Mouse (Mus musculus) forebrain, embryonic 12.5 days (tissue): ENCODE measurements at regions not wholly inside any gene's neighbourhood (a gene's known extent, or its start where the extent isn't known, plus 50 kb on each side); places are given as distances from the start of the nearest gene placed in this dataset.

Source experiments
- ATAC-seq: fragments of 200-750 bp; cut with Nextera tagmentation; 2 replicates; pipeline ENCODE4 v1.8.0; 2017; ENCODE audit warnings: moderate TSS enrichment; ENCODE audit not compliant: low FRiP score
- H3K27ac ChIP-seq: fragments of 300-500 bp; sonication (generic); 2 replicates; pipeline ENCODE4 v1.5.1; 2016; ENCODE audit warnings: mild to moderate bottlenecking
- H3K27me3 ChIP-seq: fragments of 300-500 bp; sonication (generic); 2 replicates; pipeline ENCODE4 v1.6.1; 2016; ENCODE audit warnings: mild to moderate bottlenecking
- H3K36me3 ChIP-seq: fragments of 300-500 bp; sonication (generic); replicated peaks from 2 replicates; pipeline ENCODE4 v1.6.1; 2016; ENCODE audit warnings: mild to moderate bottlenecking
- H3K4me1 ChIP-seq: fragments of 300-500 bp; sonication (generic); 2 replicates; pipeline ENCODE4 v1.6.1; 2016
- H3K4me2 ChIP-seq: fragments of 300-500 bp; sonication (generic); 2 replicates; pipeline ENCODE4 v1.6.1; 2016; ENCODE audit warnings: mild to moderate bottlenecking, moderate library complexity
- H3K4me3 ChIP-seq: fragments of 300-500 bp; sonication (generic); replicated peaks from 2 replicates; pipeline ENCODE4 v1.5.1; 2016; ENCODE audit warnings: mild to moderate bottlenecking
- H3K9ac ChIP-seq: fragments of 300-500 bp; sonication (generic); 2 replicates; pipeline ENCODE4 v1.6.1; 2016; ENCODE audit warnings: mild to moderate bottlenecking
- H3K9me3 ChIP-seq: fragments of 300-500 bp; sonication (generic); 2 replicates; pipeline ENCODE4 v1.6.1; 2016
- WGBS: fragments of 180-500 bp; shearing (Covaris S2); methylation state at CpG from one replicate; pipeline ENCODE4 v1.1.7; 2016; 5-methylcytosine and 5-hydroxymethylcytosine counted together

DNA sequence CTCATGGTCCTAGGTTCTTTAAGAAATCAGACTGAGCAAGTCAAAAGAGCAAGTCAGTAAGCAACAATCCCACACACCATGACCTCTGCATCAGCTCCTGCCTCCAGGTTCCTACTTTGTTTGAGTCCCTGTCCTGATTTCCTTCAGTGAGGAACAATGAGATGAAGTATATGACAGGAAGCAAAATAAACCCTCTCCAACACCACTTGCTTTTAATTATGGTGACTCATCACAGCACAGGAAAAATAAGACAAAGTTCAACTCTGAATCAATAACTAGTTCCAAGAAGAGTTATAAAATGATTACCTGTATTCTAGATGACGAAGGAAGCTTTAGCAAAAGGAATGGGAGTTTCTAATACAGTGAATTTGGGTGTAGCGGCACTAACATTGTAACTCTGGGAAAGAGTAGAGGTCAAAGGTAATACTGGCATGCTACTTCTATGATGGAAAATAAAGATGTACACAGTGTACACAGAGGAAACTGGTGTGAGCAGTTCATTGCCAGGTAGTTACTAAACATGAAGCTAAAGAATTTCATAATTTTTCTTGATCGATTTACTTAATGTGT, 248.2 kb upstream of the Atp2b1 start:
- ATAC-seq, result no peak
- Histone ChIP-seq H3K4me2 (no peak overlapping the region), H3K9me3 (no peaks in the 10 kb centered on the region), H3K4me3 (no peak overlapping the region), H3K36me3 (no peaks in the 10 kb centered on the region), H3K9ac (no peak overlapping the region), H3K27ac (no peak overlapping the region), H3K4me1 (no peaks in the 10 kb centered on the region), H3K27me3 (no peaks in the 10 kb centered on the region)
- WGBS, result 95% methylated on average over 3 of the region's 3 CpGs

DNA sequence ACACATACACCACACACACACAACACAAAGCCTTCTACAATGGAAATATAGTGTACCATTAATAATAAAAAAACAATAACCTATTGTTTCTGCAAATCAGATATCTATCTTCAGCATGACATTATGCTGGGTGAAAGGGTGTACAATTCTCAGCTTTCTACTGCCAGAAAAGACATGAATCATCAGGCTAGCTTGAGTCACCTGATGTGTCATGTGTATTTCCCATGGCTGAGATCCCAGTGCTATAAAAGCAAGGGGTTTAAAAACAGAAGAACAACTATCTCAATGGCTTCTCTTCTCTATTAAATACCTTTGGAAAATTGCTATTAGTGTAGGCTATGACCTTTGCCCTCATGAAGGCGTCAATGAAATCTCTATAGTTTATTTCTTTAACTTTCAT, 246.5 kb upstream of the Atp2b1 start:
- WGBS, result 85% methylated on average over 1 of the region's 1 CpGs
- H3K9ac ChIP-seq, result no peak overlapping the region
- no peak overlapping the region for H3K4me3 ChIP-seq
- H3K9me3 ChIP-seq, result no peaks in the 10 kb centered on the region
- H3K27me3 ChIP-seq, result no peaks in the 10 kb centered on the region
- H3K36me3 ChIP-seq, result no peaks in the 10 kb centered on the region
- H3K4me1 ChIP-seq, result no peaks in the 10 kb centered on the region
- no peak overlapping the region for H3K4me2 ChIP-seq
- no peak for ATAC-seq
- no peak overlapping the region for H3K27ac ChIP-seq

DNA sequence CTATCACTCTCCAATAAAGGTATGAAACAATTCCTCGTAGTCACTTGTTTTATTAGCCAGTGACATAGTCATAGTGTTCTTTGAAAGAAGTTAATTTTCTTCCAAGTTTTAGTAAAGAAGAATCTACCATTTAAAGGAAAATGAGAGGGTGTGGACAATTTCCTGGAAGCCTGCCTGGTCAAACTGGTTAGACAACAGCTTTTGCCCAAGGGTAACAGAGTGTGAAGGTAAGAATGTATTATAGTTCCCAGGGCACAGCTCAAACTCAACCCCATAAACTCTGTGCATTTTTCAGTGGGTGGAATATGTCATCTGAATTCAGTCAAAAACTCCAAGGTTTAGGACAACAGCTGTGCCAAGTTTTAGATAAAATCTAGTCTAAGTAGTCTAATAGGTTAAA, 240.1 kb upstream of the Atp2b1 start:
- no peaks in the 10 kb centered on the region for H3K4me1 ChIP-seq
- 79% methylated on average over 1 of the region's 1 CpGs for WGBS
- H3K27me3 ChIP-seq, result no peaks in the 10 kb centered on the region
- no peak overlapping the region for H3K4me2 ChIP-seq
- no peak overlapping the region for H3K4me3 ChIP-seq
- H3K27ac ChIP-seq, result no peak overlapping the region
- H3K36me3 ChIP-seq, result no peaks in the 10 kb centered on the region
- no peaks in the 10 kb centered on the region for H3K9me3 ChIP-seq
- no peak overlapping the region for H3K9ac ChIP-seq
- ATAC-seq, result no peak

DNA sequence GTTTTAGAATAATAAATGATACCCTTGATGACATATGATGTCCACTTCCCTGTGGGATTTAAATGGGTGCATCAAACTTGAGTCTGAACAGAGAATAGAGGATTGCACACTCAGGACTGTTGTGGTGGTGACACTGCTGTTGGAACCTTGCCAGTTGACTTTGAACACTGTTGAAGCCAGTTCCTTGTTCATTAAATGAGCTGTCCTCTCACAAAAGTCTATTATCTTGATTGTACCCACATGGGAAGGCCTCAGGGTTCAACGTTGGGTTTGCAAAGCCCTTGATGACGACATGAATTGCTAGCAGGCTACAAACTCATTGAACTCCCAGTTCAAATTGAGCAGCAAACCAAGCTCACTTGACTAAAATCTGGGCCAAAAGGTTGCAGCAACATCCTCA, 237.3 kb upstream of the Atp2b1 start:
- H3K9ac ChIP-seq, result no peak overlapping the region
- no peaks in the 10 kb centered on the region for H3K4me1 ChIP-seq
- no peak overlapping the region for H3K4me2 ChIP-seq
- WGBS, result 78% methylated on average over 2 of the region's 2 CpGs
- no peaks in the 10 kb centered on the region for H3K9me3 ChIP-seq
- no peak overlapping the region for H3K4me3 ChIP-seq
- no peak for ATAC-seq
- no peak overlapping the region for H3K27ac ChIP-seq
- no peaks in the 10 kb centered on the region for H3K27me3 ChIP-seq
- no peaks in the 10 kb centered on the region for H3K36me3 ChIP-seq

DNA sequence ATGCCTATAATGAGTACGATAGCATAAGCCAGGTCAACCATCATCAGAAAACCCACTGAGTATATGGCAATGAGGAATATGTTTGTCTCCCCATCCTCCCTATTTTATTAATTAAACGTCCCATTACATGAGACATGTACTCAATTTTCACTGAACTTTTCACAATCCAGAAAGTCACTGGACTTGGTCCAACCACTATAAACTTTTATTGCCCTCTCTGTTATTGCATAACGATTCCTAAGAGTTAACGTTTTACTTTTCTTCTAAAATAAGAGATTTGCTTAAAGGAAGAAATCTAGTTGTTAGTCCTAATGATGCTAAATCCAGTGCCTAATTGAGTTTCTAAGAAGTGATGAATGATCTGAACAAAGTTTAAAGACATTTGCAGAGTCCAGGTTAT, 236.0 kb upstream of the Atp2b1 start:
- no peak for ATAC-seq
- Histone ChIP-seq H3K36me3 (no peaks in the 10 kb centered on the region), H3K9me3 (no peaks in the 10 kb centered on the region), H3K27ac (no peak overlapping the region), H3K4me1 (no peaks in the 10 kb centered on the region), H3K9ac (no peak overlapping the region), H3K27me3 (no peaks in the 10 kb centered on the region), H3K4me2 (no peak overlapping the region), H3K4me3 (no peak overlapping the region)
- 92% methylated on average over 4 of the region's 4 CpGs for WGBS

DNA sequence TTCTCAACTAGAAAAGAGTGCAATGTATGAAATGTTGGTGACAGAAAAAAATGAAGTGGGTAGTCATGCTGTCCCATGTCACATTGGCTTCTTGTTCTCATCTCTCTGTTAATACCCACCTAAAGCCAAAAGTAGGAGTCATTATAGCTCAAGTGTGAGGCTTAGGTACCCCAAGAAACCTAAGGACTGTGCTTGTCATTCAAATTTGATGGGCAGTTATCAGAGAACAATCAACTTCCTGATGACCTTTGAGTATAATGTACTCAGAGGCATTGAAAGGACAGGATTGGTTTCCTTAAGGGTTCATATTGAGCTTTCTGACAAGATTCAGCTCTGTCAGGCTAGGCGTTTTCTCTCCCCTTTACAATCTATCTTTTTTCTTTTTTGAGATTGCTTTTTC, 231.8 kb upstream of the Atp2b1 start:
- Histone ChIP-seq H3K9me3 (no peaks in the 10 kb centered on the region), H3K4me3 (no peak overlapping the region), H3K36me3 (no peaks in the 10 kb centered on the region), H3K9ac (no peak overlapping the region), H3K4me2 (no peak overlapping the region), H3K4me1 (no peaks in the 10 kb centered on the region), H3K27ac (no peak overlapping the region), H3K27me3 (no peaks in the 10 kb centered on the region)
- 97% methylated on average over 1 of the region's 1 CpGs for WGBS
- no peak for ATAC-seq

DNA sequence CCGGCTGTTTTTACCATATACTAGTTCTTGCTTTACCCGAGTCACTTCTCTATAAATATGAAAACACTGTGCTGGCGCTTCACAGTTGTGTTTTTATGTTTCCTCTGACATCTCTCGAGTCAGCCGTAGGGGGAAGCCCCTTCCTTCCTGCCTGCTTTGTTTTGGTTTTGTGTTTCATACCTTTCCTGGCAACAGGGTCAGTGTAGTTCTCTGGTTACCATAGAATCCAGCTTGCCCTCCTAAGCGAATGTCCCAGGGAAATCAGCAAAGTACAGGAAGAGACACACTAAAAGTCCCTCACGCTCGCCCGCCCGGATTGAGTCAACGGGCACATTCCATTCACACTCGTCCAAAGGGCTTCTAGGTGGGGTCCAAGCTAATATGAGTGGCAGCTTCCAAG, 230.0 kb upstream of the Atp2b1 start:
- Histone ChIP-seq H3K9me3 (no peaks in the 10 kb centered on the region), H3K27me3 (no peaks in the 10 kb centered on the region), H3K4me3 (no peak overlapping the region), H3K27ac (no peak overlapping the region), H3K4me1 (no peaks in the 10 kb centered on the region), H3K4me2 (no peak overlapping the region), H3K9ac (no peak overlapping the region), H3K36me3 (no peaks in the 10 kb centered on the region)
- WGBS, result 66% methylated on average over 12 of the region's 12 CpGs
- ATAC-seq, result no peak

DNA sequence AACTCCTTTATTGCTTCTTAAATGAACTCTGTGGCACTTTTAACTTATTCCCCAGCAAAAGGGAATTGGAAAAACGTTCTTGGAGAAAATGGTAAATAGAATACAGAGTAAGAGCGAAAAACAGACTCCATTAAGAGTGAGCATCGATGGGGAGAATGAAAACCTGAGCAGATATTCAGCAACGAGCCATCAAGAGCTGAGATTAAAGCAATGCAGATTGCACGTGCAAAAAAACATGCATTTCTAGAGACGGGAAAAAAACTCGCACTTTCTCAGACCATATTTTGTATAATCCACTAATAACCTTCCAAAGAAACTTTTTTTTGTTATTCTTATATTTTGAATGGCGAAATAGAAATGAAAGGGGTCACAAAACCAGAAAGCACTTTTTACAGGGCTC, 229.5 kb upstream of the Atp2b1 start:
- no peaks in the 10 kb centered on the region for H3K9me3 ChIP-seq
- H3K9ac ChIP-seq, result no peak overlapping the region
- no peak for ATAC-seq
- H3K27me3 ChIP-seq, result no peaks in the 10 kb centered on the region
- H3K4me3 ChIP-seq, result no peak overlapping the region
- 79% methylated on average over 8 of the region's 8 CpGs for WGBS
- no peak overlapping the region for H3K4me2 ChIP-seq
- H3K27ac ChIP-seq, result no peak overlapping the region
- H3K4me1 ChIP-seq, result no peaks in the 10 kb centered on the region
- H3K36me3 ChIP-seq, result no peaks in the 10 kb centered on the region

DNA sequence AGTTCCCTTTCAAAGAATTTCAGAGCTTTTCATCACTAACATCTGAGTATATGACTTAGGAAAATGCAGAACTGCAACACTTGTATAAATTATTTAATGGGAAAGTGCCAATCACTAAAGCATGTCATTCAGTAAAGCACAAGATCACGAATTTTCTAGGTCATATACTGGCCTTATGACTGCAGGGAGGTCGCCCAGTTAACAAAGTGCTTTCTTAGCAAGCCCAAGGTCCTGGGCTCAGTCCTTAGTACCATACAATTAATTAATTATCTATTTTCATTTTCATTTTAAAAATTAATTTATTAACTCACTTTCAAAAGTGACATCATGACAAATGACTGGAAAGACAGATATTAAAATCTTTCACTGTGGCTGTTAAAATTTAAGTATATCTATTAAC, 228.5 kb upstream of the Atp2b1 start:
- WGBS, result 80% methylated on average over 2 of the region's 2 CpGs
- no peaks in the 10 kb centered on the region for H3K4me1 ChIP-seq
- no peak overlapping the region for H3K27ac ChIP-seq
- H3K4me3 ChIP-seq, result no peak overlapping the region
- no peaks in the 10 kb centered on the region for H3K9me3 ChIP-seq
- no peaks in the 10 kb centered on the region for H3K36me3 ChIP-seq
- no peak for ATAC-seq
- H3K9ac ChIP-seq, result no peak overlapping the region
- no peaks in the 10 kb centered on the region for H3K27me3 ChIP-seq
- no peak overlapping the region for H3K4me2 ChIP-seq

DNA sequence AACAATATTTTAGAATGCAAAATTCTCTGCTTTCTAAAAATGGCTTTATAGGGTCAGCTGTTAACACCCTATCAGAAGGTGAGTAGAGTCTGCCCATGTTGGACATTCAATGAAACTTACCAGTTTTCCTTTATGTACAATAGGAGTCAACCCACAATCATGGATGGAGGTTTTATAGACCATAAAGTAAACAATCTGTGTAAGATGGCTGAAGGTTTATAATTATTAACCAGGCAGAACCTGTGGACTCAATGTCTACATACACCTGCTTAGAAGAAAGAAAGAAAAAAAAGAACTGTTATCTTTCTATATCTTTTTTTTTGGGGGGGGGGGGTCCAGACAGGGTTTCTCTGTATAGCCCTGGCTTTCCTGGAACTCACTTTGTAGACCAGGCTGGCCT, 227.8 kb upstream of the Atp2b1 start:
- no peaks in the 10 kb centered on the region for H3K36me3 ChIP-seq
- no peak overlapping the region for H3K9ac ChIP-seq
- no peak overlapping the region for H3K4me3 ChIP-seq
- no peak overlapping the region for H3K27ac ChIP-seq
- no peak for ATAC-seq
- no peak overlapping the region for H3K4me2 ChIP-seq
- H3K4me1 ChIP-seq, result no peaks in the 10 kb centered on the region
- no peaks in the 10 kb centered on the region for H3K27me3 ChIP-seq
- no peaks in the 10 kb centered on the region for H3K9me3 ChIP-seq

DNA sequence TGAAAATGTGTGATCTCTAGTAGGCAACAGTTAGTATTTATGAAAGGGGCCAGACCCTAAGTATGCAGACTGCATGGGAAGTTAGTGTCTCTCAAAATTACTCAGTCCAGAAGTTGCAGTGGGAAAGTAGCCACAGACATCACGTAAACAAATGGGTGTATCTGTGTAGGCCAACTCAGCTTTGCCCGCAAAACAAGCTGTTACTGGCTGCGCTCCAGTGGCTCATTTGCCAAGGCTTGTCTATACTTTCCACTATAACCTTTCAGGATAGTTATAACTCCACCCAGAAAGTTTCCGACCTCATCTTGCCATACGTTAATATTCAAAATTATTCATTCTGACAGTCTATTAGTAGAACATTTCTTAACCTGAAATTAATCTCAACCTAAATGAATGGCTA, 222.4 kb upstream of the Atp2b1 start:
- Histone ChIP-seq H3K27ac (no peak overlapping the region), H3K4me3 (no peak overlapping the region), H3K4me2 (no peak overlapping the region), H3K4me1 (no peaks in the 10 kb centered on the region), H3K9me3 (no peaks in the 10 kb centered on the region), H3K36me3 (no peaks in the 10 kb centered on the region), H3K9ac (no peak overlapping the region), H3K27me3 (no peaks in the 10 kb centered on the region)
- WGBS, result 96% methylated on average over 5 of the region's 5 CpGs
- ATAC-seq, result no peak

DNA sequence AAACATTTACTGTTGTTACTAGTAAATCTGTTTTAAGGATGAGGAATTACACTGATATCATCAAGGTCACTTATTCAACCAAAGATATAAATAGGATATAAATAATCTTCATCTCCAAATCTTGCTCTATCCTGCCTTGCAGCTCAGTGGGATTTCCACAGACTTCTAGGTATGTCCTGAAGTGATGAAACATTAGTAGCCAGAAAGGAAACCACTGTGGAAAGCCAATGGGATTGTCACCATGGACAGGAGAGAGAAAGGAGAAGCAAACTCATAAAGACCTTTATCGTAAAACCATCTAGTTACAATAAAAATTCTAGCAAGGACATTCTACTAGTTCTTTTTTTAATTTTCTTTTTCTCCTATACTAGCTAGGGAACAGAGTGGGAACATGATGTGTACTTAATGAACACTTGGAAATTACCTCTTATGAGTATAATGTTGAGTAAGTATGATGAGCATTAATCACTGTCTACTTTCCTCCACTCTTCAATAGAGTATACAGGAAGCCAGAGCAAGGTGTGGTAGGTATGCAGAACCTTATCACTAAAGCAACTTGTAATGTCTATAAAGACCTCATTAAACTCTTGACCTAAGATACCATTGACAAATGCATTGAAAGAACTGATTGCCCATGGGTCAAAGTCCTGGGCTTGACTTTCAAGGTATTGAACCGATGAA, 219.4 kb upstream of the Atp2b1 start:
- Histone ChIP-seq H3K9ac (no peak overlapping the region), H3K4me1 (no peaks in the 10 kb centered on the region), H3K9me3 (no peaks in the 10 kb centered on the region), H3K4me3 (no peak overlapping the region), H3K27me3 (no peaks in the 10 kb centered on the region), H3K4me2 (no peak overlapping the region), H3K27ac (no peak overlapping the region), H3K36me3 (no peaks in the 10 kb centered on the region)
- ATAC-seq, result no peak
- WGBS, result 88% methylated on average over 2 of the region's 2 CpGs

DNA sequence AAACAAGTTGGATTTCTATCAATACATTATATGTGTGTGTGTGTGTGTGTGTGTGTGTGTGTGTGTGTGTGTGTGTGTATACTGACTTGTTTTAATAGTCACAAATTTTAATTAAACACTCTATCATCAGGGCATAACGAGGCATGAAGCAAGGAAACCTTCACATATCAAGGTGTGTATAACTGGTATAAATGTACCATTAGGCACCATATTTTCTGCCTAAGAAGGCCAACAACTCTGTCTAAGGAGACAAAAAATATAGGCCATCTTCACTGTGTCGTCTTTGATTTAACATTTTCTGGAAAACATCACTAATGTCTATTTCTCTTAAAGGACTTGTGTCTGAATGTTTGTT, 218.9 kb upstream of the Atp2b1 start:
- H3K4me1 ChIP-seq, result no peaks in the 10 kb centered on the region
- H3K4me2 ChIP-seq, result no peak overlapping the region
- H3K36me3 ChIP-seq, result no peaks in the 10 kb centered on the region
- no peaks in the 10 kb centered on the region for H3K9me3 ChIP-seq
- ATAC-seq, result no peak
- H3K27me3 ChIP-seq, result no peaks in the 10 kb centered on the region
- H3K27ac ChIP-seq, result no peak overlapping the region
- no peak overlapping the region for H3K4me3 ChIP-seq
- H3K9ac ChIP-seq, result no peak overlapping the region
- WGBS, result 87% methylated on average over 2 of the region's 2 CpGs
